Mouse (Mus musculus) megakaryocyte, embryonic 14.5 days (primary cell): Measurements from ENCODE around the gene 7530416G11Rik. TPM values are rescaled to one million over a fixed set of nuclear protein-coding genes. Genes with fewer than 3 reads are reported as not detected.
A peak's percentile ranks its signal among the peaks of the same experiment; 100 is the strongest.

Source experiments
- H3K27me3 ChIP-seq: replicated peaks from 2 replicates; pipeline ENCODE3; 2012; ENCODE audit warnings: inconsistent platforms
- H3K36me3 ChIP-seq: replicated peaks from 2 replicates; pipeline ENCODE3; 2012; ENCODE audit warnings: low read length, inconsistent platforms, mixed read lengths
- H3K4me1 ChIP-seq: 2 replicates; pipeline ENCODE4 v1.6.1; 2012; ENCODE audit warnings: inconsistent platforms
- H3K4me3 ChIP-seq: replicated peaks from 2 replicates; pipeline ENCODE3; 2012; ENCODE audit warnings: moderate library complexity, mild to moderate bottlenecking, inconsistent platforms
- H3K9me3 ChIP-seq: 2 replicates; pipeline ENCODE4 v1.6.1; 2012; ENCODE audit warnings: inconsistent platforms
- FLI1 ChIP-seq: IDR thresholded peaks from 2 replicates; pipeline ENCODE4 v1.6.1; 2012; ENCODE audit warnings: low read length, inconsistent platforms, mixed read lengths
- GATA1 ChIP-seq: IDR thresholded peaks from 3 replicates; pipeline ENCODE4 v1.6.1; 2012; ENCODE audit warnings: mixed read lengths, low read length, inconsistent platforms, borderline replicate concordance
- polyA plus RNA-seq: library from polyadenylated mRNA; stranded (reverse); fragments of >175 nt; gene quantifications from 2 replicates; pipeline ENCODE4 v1.2.3, GENCODE M21; 2012; ENCODE audit warnings: low replicate concordance; ENCODE audit not compliant: insufficient read depth

Gene 7530416G11Rik
- polyA plus RNA-seq, 1 experiment = not detected

DNA sequence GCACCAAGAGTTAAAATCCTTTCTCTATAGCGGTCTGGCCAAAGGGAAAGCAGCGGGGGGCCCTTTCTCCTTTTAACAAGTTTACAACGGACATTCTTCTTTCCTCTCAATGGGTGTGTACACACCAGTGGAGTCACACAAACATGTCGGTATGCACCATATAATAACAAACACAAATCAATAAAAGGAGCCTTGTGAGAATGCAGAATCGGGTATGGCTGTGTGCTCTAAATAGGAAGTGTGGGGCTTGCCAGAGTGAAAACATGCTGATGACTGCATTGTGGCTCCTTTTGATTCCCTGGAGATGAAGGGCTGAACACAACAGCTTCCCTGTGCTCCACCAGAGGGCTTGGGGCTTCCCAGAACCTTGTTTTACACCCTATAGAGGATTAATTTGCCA is 38.8 kb downstream of the 7530416G11Rik start:
- Histone ChIP-seq H3K36me3 (peaks cover 87% of the 10 kb centered on the region), H3K9me3 (no peaks in the 10 kb centered on the region), H3K27me3 (no peaks in the 10 kb centered on the region), H3K4me1 (peaks cover 43% of the 10 kb centered on the region), H3K4me3 (no peak overlapping the region)
- TF ChIP-seq FLI1 = no peak
- no peak for TF ChIP-seq GATA1

DNA sequence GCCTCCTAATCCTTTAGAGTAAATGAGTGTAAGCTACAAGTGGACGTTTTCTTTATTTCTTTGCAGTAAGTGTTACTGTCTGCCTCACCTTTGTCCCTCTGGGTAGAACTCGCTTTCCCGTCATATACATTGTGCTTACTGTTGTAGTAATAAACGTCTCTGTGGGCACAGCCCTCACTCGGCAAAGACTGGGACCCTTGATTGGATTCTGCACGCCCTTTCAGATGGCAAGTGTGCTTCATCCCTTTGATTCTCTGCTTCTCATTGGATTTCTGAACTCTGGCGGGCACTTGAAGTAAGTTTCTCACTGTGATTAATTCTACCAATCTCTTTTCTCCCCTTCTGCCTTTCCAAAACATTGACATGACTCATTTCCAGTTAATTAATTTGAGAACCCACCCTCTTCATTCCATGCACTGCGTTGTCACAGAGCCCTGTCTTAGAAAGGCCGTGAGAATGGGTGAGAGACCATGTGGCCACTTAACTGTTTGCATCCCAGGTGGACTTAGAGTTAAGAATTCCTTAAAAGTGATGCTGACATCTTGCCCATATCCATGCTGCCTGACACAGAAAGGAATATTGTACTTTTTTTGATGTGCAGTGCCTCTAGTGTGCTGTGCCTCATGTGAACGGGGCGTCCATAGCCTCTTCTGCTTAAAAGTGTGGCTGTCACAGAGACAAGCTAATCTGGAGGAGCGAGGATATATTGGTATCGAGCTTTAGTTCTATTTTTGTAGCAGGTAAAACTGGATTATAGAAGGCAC is 39.8 kb downstream of the 7530416G11Rik start:
- H3K36me3 ChIP-seq = peaks cover 87% of the 10 kb centered on the region
- H3K27me3 ChIP-seq = no peaks in the 10 kb centered on the region
- H3K4me3 ChIP-seq = no peak overlapping the region
- no peak for TF ChIP-seq FLI1
- no peaks in the 10 kb centered on the region for H3K9me3 ChIP-seq
- peaks cover 49% of the 10 kb centered on the region for H3K4me1 ChIP-seq

DNA sequence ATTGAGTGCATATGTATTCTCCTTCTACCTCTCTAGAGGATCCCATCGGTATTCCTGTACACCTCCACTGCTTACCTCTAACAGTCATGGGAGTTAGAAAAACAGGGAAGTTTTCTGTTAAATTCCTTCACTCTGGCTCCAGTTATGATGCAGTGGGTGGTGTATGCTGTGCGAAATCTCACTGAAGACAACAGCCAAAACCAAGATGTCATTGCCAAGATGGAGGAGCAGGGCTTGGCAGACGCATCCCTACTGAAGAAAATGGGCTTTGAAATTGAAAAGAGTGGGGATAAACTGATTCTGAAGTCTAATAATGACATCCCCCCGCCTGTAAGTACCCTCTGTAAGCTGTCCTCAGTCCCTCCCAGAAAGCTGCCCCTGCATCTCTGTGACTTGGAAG is 40.9 kb downstream of the 7530416G11Rik start:
- no peaks in the 10 kb centered on the region for H3K27me3 ChIP-seq
- H3K4me3 ChIP-seq = no peak overlapping the region
- H3K4me1 ChIP-seq = peaks cover 49% of the 10 kb centered on the region
- no peaks in the 10 kb centered on the region for H3K9me3 ChIP-seq
- peaks cover 87% of the 10 kb centered on the region for H3K36me3 ChIP-seq
- no peak for TF ChIP-seq GATA1

DNA sequence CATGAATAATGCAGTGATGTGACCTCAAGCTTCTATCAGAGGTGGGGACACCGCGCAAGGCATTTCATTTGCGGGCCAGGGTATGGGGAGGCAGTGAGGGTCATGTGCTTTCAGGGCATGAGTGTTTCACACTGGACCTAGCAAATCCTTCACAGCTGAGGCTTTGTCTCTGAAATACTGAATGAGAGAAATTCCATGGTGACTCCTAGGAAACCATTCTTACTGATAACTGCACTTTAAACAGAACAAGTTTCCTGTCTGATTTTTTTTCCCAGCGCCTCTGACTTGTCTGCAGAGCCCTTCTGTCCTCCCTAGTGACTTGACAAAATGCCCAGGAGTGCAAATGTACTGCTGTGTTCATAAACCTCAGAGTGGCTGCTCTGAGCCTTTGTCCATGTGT is 41.5 kb downstream of the 7530416G11Rik start:
- no peaks in the 10 kb centered on the region for H3K27me3 ChIP-seq
- peaks cover 87% of the 10 kb centered on the region for H3K36me3 ChIP-seq
- peak overlapping the region; percentile 57 for H3K4me3 ChIP-seq
- peaks cover 49% of the 10 kb centered on the region for H3K4me1 ChIP-seq
- no peak for TF ChIP-seq GATA1
- no peak for TF ChIP-seq FLI1
- no peaks in the 10 kb centered on the region for H3K9me3 ChIP-seq

DNA sequence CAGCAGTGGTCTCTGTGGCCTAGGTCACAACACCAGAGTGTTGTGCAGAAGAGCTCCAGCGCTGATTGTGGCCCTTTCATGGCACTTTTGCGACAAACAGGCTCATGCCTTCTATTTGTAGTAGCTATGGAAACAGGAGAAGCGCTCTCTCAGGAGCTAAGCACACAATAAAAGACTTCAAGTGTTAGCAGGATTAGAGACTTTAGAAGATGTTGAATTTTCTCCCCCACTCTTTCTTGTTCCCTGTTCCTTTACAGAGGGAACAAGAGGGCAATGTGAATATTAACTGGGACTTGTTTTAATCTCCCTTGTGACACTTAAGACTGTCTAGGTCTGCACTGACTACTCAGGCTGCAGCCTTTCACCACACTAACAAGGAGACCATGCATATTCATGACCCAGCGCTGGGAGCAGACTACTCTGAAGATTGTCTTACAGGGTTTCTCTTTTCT is 44.4 kb downstream of the 7530416G11Rik start:
- Histone ChIP-seq H3K4me1 (peaks cover 49% of the 10 kb centered on the region), H3K9me3 (no peaks in the 10 kb centered on the region), H3K4me3 (no peak overlapping the region), H3K27me3 (no peaks in the 10 kb centered on the region), H3K36me3 (peaks cover 84% of the 10 kb centered on the region)
- TF ChIP-seq FLI1 (no peak), GATA1 (no peak)

DNA sequence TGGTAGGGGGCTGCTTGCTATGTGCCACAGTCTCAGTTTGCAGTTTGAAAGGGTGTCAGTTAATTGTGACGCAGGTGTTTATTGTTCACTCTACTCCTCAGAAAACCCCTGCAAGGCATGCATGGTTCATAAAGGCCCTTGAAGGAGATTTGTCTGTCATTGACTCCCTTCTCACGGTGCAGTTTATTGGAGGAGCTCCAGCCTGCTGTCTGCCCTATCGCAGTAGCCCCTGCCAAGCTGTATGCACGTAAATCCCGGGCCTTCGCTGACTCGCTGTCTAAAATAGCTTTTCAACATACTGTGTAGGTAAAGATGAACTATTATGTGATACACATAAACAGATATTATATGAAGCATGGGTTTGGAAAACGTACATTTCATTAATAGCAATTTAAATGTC is 45.2 kb downstream of the 7530416G11Rik start:
- Histone ChIP-seq H3K4me1 (peaks cover 43% of the 10 kb centered on the region), H3K36me3 (peaks cover 81% of the 10 kb centered on the region), H3K4me3 (no peak overlapping the region), H3K27me3 (no peaks in the 10 kb centered on the region), H3K9me3 (no peaks in the 10 kb centered on the region)
- no peak for TF ChIP-seq GATA1
- TF ChIP-seq FLI1 = no peak

DNA sequence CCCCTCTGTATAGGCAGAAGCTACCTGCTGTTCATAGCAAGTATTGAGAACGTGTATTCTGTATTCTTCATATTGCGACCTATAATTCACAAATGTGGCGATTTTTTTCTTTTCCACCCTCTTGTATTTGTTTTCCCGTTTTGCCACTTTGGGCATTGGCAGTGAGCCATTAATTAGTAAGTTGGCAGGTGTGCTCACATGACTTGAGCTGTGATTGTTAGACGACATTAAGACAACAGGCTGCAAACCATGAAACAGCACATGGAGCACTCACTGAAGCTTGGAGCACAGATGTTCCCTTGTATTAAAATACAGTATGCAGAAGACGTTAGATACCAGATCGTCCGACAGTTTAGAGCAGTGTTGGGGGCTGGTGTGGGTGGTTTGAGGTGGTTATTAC is 46.1 kb downstream of the 7530416G11Rik start:
- Histone ChIP-seq H3K27me3 (no peaks in the 10 kb centered on the region), H3K9me3 (no peaks in the 10 kb centered on the region), H3K36me3 (peaks cover 79% of the 10 kb centered on the region), H3K4me1 (peaks cover 33% of the 10 kb centered on the region), H3K4me3 (no peak overlapping the region)
- TF ChIP-seq FLI1 (no peak), GATA1 (no peak)

DNA sequence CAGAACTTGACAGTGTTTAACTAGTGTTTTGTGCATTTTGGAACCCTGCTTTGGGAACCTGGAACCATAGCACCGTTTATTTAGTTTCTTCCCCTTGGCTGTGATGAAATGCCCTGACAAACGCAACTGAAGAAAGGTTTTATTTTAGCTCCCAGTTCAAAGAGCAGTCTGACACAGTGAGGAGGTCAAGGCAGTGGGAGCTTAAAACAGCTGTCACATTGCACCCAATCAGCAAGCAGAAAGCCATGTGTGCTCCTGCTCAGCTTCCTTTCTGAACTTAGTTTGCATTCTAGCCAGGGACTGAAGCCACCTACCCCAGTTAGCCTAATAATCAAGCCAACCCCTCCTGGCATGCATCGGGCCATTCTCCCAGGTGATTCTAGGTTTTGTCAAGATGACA is 56.4 kb downstream of the 7530416G11Rik start:
- Histone ChIP-seq H3K27me3 (no peaks in the 10 kb centered on the region), H3K4me3 (no peak overlapping the region), H3K36me3 (peaks cover 78% of the 10 kb centered on the region), H3K4me1 (0 out of 2 replicates have a peak, but pooled peaks cover 3% of the 10 kb centered on the region), H3K9me3 (no peaks in the 10 kb centered on the region)
- TF ChIP-seq FLI1 (no peak), GATA1 (no peak)

Other genes starting within 250 kb of the 7530416G11Rik start
- 85.4 and 97.0 TPM in 2 replicates for gene Atxn10, start 167.0 kb downstream of the 7530416G11Rik start, polyA plus RNA-seq
- gene Wnt7b, start 79.2 kb upstream of the 7530416G11Rik start, polyA plus RNA-seq = not detected in 2 replicates
- gene Ppara, start 231.8 kb upstream of the 7530416G11Rik start, polyA plus RNA-seq = not detected in 2 replicates